Mouse (Mus musculus) G1E (cell line): ENCODE measurements around the gene Mst1. TPM values are rescaled to one million over a fixed set of nuclear protein-coding genes. Genes with fewer than 3 reads are reported as not detected.

Experiments used
- ATAC-seq: 2 replicates; pipeline ENCODE4 v1.8.0; 2016; ENCODE audit warnings: mild to moderate bottlenecking; ENCODE audit not compliant: insufficient number of reproducible peaks, poor library complexity, low FRiP score, severe bottlenecking; ENCODE audit errors: extremely low read depth
- DNase-seq: peaks from one replicate; pipeline ENCODE4 v3.0.0; 2012; ENCODE audit warnings: low spot score
- H3K27me3 ChIP-seq: 2 replicates; pipeline ENCODE4 v1.6.1; 2012; ENCODE audit warnings: mild to moderate bottlenecking, low read length, inconsistent platforms; ENCODE audit not compliant: insufficient read depth
- H3K36me3 ChIP-seq: replicated peaks from 2 replicates; pipeline ENCODE3; 2012; ENCODE audit warnings: mild to moderate bottlenecking, inconsistent platforms
- H3K4me1 ChIP-seq: 2 replicates; pipeline ENCODE4 v1.6.1; 2012; ENCODE audit warnings: low read depth, low read length, inconsistent platforms, mixed read lengths; ENCODE audit not compliant: insufficient read depth
- H3K4me3 ChIP-seq: 2 replicates; pipeline ENCODE4 v1.5.1; 2012; ENCODE audit warnings: low read depth, mild to moderate bottlenecking, inconsistent platforms, low read length, moderate library complexity, mixed read lengths
- H3K9me3 ChIP-seq: replicated peaks from 2 replicates; pipeline ENCODE4 v1.6.1; 2012; ENCODE audit warnings: inconsistent platforms
- CTCF ChIP-seq: IDR thresholded peaks from 2 replicates; pipeline ENCODE4 v1.5.1; 2012; ENCODE audit warnings: low read depth, low read length, inconsistent platforms, mixed read lengths
- GATA1 ChIP-seq: IDR thresholded peaks from 2 replicates; pipeline ENCODE4 v1.6.1; 2012; ENCODE audit warnings: borderline replicate concordance, low read length, inconsistent platforms, mixed read lengths
- GATA2 ChIP-seq: IDR thresholded peaks from 2 replicates; pipeline ENCODE4 v1.6.1; 2012; ENCODE audit warnings: low read depth, low read length, inconsistent platforms, borderline replicate concordance
- POLR2AphosphoS5 ChIP-seq: IDR thresholded peaks from 2 replicates; pipeline ENCODE4 v1.6.1; 2012; ENCODE audit warnings: low read depth, low read length, inconsistent platforms; ENCODE audit not compliant: insufficient replicate concordance
- TAL1 ChIP-seq: conservative IDR thresholded peaks from 2 replicates; pipeline ENCODE4 v1.6.1; 2012; ENCODE audit warnings: low read depth, low read length, inconsistent platforms, mixed read lengths
- polyA plus RNA-seq: library from polyadenylated mRNA; stranded (reverse); fragments of >175 nt; gene quantifications from 2 replicates; pipeline ENCODE4 v1.2.3, GENCODE M21; 2012
- total RNA-seq, 2 experiments: library from RNA; stranded (forward) in 1 of 2; stranded (reverse) in 1 of 2; fragments of 200-1000 nt in 1 of 2; fragments of >200 nt in 1 of 2; fragmentation: Nextera tagmentation in 1 of 2; gene quantifications; 2 replicates each; pipeline ENCODE4 v1.2.3; 2014 to 2017

Mst1 gene
- total and polyA plus RNA-seq, 3 experiments = 8.4 to 17.9 (median 11.0) TPM

DNA sequence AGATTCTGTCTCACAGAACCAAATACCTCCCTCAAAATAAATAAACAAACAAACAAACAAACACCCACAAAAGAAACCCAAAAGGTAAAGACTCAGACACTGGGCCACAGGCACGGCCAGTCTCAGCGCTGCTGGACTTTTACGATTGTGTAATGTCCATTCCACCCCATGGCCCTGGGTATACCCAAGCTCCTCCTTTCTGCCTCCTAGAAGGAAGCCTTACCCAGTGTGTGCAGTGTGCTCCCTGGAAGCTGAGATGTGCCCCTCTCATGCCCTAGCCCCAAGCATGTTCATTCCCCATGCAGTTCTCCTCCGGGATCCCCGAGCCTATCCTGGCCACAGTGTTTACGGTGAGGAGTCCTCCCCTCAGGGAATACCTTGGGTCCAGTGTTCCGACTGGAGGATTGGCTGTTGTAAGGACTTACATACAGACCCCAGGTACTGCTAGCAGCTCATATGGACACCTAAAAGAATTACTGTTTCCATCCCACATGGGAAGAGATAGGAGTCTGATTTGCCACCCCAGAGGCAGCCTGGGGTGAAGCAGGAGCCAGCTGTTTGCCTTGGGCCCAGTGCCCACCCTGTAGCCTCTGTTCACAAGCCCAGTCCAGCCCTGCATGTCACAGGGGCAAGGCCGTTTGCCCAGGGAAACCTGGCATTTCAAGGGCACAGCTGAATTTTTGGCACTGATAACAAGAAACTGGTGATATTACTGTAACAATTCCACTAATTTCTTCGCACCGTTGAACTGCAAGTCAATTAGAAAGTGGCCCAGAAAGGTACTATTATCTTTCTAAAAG, 41.1 kb downstream of the Mst1 start:
- no peak for DNase-seq
- peaks cover 38% of the 10 kb centered on the region for H3K27me3 ChIP-seq
- no peak overlapping the region for H3K4me3 ChIP-seq
- TF ChIP-seq TAL1 (no peak), GATA2 (no peak), CTCF (no peak), GATA1 (no peak), POLR2AphosphoS5 (no peak)
- ATAC-seq = no peak
- H3K4me1 ChIP-seq = peaks cover 15% of the 10 kb centered on the region
- H3K9me3 ChIP-seq = no peaks in the 10 kb centered on the region
- H3K36me3 ChIP-seq = peaks cover 10% of the 10 kb centered on the region

GRCm38 (mm10) chr9:108123916-108124315, 43.7 kb downstream of the Mst1 start:
- DNase-seq (no peak), ATAC-seq (no peak)
- peaks cover 63% of the 10 kb centered on the region for H3K27me3 ChIP-seq
- H3K36me3 ChIP-seq = no peaks in the 10 kb centered on the region
- no peak overlapping the region for H3K4me3 ChIP-seq
- H3K9me3 ChIP-seq = no peaks in the 10 kb centered on the region
- no peak for TF ChIP-seq GATA2
- no peak for TF ChIP-seq GATA1
- no peak for TF ChIP-seq POLR2AphosphoS5
- no peak for TF ChIP-seq TAL1
- TF ChIP-seq CTCF = no peak
- peaks cover 22% of the 10 kb centered on the region for H3K4me1 ChIP-seq

GRCm38 (mm10) chr9:108125731-108126130, 45.5 kb downstream of the Mst1 start:
- DNase-seq (no peak), ATAC-seq (no peak)
- no peak for TF ChIP-seq TAL1
- no peak for TF ChIP-seq GATA2
- no peak for TF ChIP-seq GATA1
- TF ChIP-seq POLR2AphosphoS5 = no peak
- TF ChIP-seq CTCF = no peak
- Histone ChIP-seq H3K27me3 (peaks cover 77% of the 10 kb centered on the region), H3K4me1 (peaks cover 11% of the 10 kb centered on the region), H3K4me3 (no peak overlapping the region), H3K9me3 (no peaks in the 10 kb centered on the region), H3K36me3 (no peaks in the 10 kb centered on the region)

- H3K4me1 ChIP-seq = peaks cover 14% of the 10 kb centered on the region
- no peaks in the 10 kb centered on the region for H3K36me3 ChIP-seq
- ATAC-seq = no peak
- no peak overlapping the region for H3K4me3 ChIP-seq
- no peaks in the 10 kb centered on the region for H3K9me3 ChIP-seq
- no peak for TF ChIP-seq POLR2AphosphoS5
- no peak for DNase-seq
- peaks cover 74% of the 10 kb centered on the region for H3K27me3 ChIP-seq
Measured at GRCm38 (mm10) chr9:108126436-108127180, 46.4 kb downstream of the Mst1 start.

DNA sequence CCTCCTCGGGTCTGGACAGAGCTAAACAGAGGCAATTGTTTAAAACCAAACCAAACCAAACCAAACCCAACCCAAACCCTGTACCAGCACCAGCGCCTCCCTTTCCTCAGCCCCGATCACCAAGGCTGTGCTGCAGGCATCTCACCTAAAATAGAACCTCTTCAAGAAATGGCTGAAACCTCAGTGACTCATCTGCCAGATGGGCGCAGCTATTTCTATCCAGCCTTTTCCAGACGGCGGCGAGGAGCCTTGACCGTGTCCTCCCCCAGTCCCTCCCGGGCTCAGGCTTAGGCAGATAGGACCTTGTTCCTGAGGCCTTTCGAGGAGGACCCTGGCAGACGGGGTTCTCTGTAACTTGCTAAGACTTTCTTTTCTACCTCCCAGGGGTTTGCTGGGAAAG, 48.0 kb downstream of the Mst1 start:
- peaks cover 21% of the 10 kb centered on the region for H3K4me1 ChIP-seq
- no peak overlapping the region for H3K4me3 ChIP-seq
- no peak for DNase-seq
- no peak for ATAC-seq
- no peaks in the 10 kb centered on the region for H3K36me3 ChIP-seq
- H3K27me3 ChIP-seq = peaks cover 67% of the 10 kb centered on the region
- TF ChIP-seq GATA2 (no peak), POLR2AphosphoS5 (no peak), CTCF (no peak), GATA1 (no peak), TAL1 (no peak)
- no peaks in the 10 kb centered on the region for H3K9me3 ChIP-seq

DNA sequence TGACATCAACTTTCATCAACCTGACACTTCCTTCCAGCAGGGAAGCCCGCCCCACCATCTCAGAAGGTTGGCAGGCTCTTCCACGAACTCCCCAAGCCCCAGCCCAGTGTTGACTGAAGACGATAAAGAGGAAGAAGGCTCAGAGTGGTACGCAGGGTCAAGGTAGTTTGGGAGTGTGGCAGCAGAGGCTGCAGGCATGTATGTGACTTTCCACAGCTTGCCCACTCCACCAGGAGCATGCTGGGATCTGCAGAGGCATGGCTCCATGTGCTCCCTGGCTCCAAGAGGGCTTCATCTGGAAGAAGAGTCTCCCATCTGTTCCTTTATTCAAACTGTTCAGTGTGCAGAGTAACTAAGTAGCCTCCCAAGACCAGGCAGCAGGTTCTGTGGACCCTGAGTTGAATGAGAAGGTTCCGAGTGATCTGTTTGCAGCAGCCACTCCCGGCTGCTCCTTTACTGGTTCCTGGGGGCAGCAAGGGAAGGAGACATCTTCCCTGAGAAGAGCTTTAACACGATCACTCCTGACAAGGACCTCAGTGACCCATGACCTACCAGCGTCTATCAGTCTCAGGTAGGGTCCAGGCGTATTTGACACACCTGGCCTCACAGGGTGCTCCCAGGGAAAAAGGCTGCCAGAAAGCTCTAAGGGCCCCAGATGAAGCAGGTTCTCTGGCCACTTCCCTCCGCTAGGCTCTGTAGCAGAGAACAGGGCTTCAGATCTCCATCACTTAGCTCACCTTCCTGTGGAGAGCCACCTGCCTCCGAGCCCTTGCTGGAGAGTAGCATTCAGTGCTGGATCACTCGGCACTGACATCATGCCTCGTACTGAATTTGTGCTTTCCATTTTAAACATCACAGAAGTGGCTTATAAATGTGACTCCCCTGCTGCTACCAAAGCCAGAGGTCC, 49.1 kb downstream of the Mst1 start:
- Histone ChIP-seq H3K9me3 (no peaks in the 10 kb centered on the region), H3K27me3 (peaks cover 60% of the 10 kb centered on the region), H3K4me3 (no peak overlapping the region), H3K4me1 (peaks cover 26% of the 10 kb centered on the region), H3K36me3 (no peaks in the 10 kb centered on the region)
- ATAC-seq (no peak), DNase-seq (no peak)
- no peak for TF ChIP-seq GATA1
- no peak for TF ChIP-seq CTCF
- TF ChIP-seq GATA2 = no peak
- TF ChIP-seq POLR2AphosphoS5 = no peak
- no peak for TF ChIP-seq TAL1
